Mouse (Mus musculus) kidney, postnatal 10 days (tissue): Measurements from ENCODE around the gene Mitf.

Experiments used
- DNase-seq: peaks from one replicate; pipeline ENCODE4 v3.0.0; 2021; ENCODE audit warnings: mixed read lengths

The Mitf gene

GRCm38 (mm10) chr6:97806781-97807743, at the start of gene Mitf:
Gene Mitf (plus strand): TSS chr6:97807052.
- DNase-seq: peak; percentile 93

GRCm38 (mm10) chr6:97757361-97757760, 49.5 kb upstream of the Mitf start:
- no peak for DNase-seq

- DNase-seq: no peak
These were observed 48.0 kb upstream of the Mitf start for GRCm38 (mm10) chr6:97758884-97759283.

- DNase-seq: peak; percentile 83
These were observed 47.6 kb upstream of the Mitf start for GRCm38 (mm10) chr6:97759301-97759700.

- peak; percentile 43 for DNase-seq
These were observed 45.5 kb upstream of the Mitf start for GRCm38 (mm10) chr6:97761326-97761725.

GRCm38 (mm10) chr6:97763970-97764369, 42.9 kb upstream of the Mitf start:
- DNase-seq: no peak

- no peak for DNase-seq
These were observed 39.0 kb upstream of the Mitf start for GRCm38 (mm10) chr6:97767836-97768235.

GRCm38 (mm10) chr6:97769549-97769948, 37.3 kb upstream of the Mitf start:
- DNase-seq: no peak

GRCm38 (mm10) chr6:97781316-97781715, 25.5 kb upstream of the Mitf start:
- DNase-seq: no peak

- no peak for DNase-seq
These were observed 24.6 kb upstream of the Mitf start for GRCm38 (mm10) chr6:97782291-97782690.

GRCm38 (mm10) chr6:97786871-97787270, 20.0 kb upstream of the Mitf start:
- DNase-seq: no peak

GRCm38 (mm10) chr6:97788361-97788974, 18.4 kb upstream of the Mitf start:
- no peak for DNase-seq

GRCm38 (mm10) chr6:97789700-97790099, 17.2 kb upstream of the Mitf start:
- no peak for DNase-seq

GRCm38 (mm10) chr6:97792104-97792503, 14.7 kb upstream of the Mitf start:
- peak; percentile 39 for DNase-seq

- no peak for DNase-seq
These were observed 11.7 kb upstream of the Mitf start for GRCm38 (mm10) chr6:97795175-97795574.

- DNase-seq: no peak
These were observed 6.2 kb upstream of the Mitf start for GRCm38 (mm10) chr6:97800615-97801014.

GRCm38 (mm10) chr6:97806051-97806450, 801 bp upstream of the Mitf start:
- DNase-seq: no peak

GRCm38 (mm10) chr6:97814191-97814590, 7.3 kb downstream of the Mitf start:
- DNase-seq: no peak

GRCm38 (mm10) chr6:97815723-97816122, 8.9 kb downstream of the Mitf start:
- DNase-seq: no peak

- DNase-seq: no peak
These were observed 10.0 kb downstream of the Mitf start for GRCm38 (mm10) chr6:97816806-97817205.

GRCm38 (mm10) chr6:97818128-97818527, 11.3 kb downstream of the Mitf start:
- no peak for DNase-seq

GRCm38 (mm10) chr6:97818948-97819347, 12.1 kb downstream of the Mitf start:
- DNase-seq: no peak

- peak; percentile 12 for DNase-seq
These were observed 13.7 kb downstream of the Mitf start for GRCm38 (mm10) chr6:97820505-97820904.

GRCm38 (mm10) chr6:97821811-97822210, 15.0 kb downstream of the Mitf start:
- no peak for DNase-seq
